Mouse (Mus musculus): ENCODE results near the gene Klf7. TPM values are rescaled to one million over a fixed set of nuclear protein-coding genes. Genes with fewer than 3 reads are reported as not detected.

Klf7 gene
- polyA plus RNA-seq, 1 experiment, result 6.9 TPM

DNA sequence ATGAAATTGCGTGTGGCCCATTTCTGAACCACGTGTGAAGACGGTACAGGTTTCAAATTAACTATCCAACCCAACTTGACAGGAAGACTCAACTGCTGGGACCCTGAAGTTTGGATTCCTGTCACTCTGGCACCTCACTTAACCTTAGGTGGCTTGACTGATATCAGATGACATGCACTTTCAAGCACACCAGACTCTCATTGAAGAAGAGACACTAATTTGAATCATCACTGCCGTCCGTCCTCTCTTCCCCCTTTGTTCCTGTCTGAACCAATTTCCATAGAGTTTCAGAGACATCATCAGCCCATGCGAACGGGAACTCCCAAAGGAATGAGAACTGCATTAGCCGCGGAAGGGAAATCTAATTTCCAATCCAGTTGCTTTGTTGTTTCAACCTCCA lies 30.5 kb downstream of the Klf7 start:
- Histone ChIP-seq H3K36me3 (ENCODE audit: control insufficient read depth, insufficient read depth, low read length) (no peaks in the 10 kb centered on the region), H3K27me3 (replicated peaks; ENCODE audit: control insufficient read depth, insufficient read depth, low read length) (no peaks in the 10 kb centered on the region), H3K27ac (ENCODE audit: insufficient read depth, low read depth, low read length) (no peak overlapping the region; the same call in 1 of the 2 replicates), H3K4me1 (ENCODE audit: control insufficient read depth, insufficient read depth, low read length) (peaks cover 20% of the 10 kb centered on the region; the same call in 1 of the 2 replicates), H3K4me3 (ENCODE audit: insufficient read depth, low read depth, low read length) (no peak overlapping the region)
- WGBS, result 82% methylated on average over 9 of the region's 9 CpGs
- DNase-seq, result no peak
- TF ChIP-seq POLR2A (IDR thresholded peaks at IDR 0.05; ENCODE audit: low read depth, low read length), result no peak
- TF ChIP-seq CTCF (conservative IDR thresholded peaks at IDR 0.05; ENCODE audit: insufficient read depth, insufficient read length, low read depth, low read length), result no peak

DNA sequence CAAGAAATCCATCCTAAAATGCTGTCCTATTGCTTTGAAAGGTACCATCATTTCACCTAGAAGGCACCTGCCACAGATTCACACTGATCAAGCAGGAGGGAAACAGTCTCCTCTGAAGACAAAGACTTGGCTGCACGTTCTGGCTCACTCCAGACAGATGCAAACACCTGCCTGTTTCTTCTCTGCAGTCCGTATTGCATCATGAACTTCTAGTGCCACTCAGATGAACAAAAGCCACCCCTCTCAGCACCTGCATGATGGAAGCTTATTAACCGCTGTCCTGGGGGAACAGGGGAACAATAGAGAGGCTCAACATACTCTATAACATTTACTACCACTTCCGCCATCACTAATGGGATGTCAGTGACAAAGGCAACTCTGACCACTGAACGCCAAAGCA lies 31.5 kb downstream of the Klf7 start:
- no peak overlapping the region for H3K27ac ChIP-seq (ENCODE audit: insufficient read depth, low read depth, low read length)

DNA sequence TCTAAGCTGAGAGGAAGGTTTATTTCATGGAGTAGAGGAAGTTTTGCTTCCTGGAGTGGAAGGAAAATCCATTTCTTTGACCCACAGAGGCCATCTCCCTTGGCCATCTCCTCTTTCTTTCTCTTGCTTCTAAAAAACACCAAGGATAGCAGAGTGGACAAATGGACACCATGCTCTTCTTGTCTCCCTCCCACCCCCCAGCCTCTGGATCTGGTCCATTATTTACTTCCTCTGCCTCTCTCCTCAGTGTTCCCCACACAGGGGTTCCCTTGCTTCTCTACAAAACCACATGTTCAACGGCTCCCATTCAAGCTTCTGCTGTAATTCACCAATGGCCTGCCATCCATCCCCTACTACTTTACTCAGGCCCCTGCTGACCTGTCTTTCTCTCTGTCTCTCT lies 32.4 kb downstream of the Klf7 start:
- Histone ChIP-seq H3K36me3 (ENCODE audit: control insufficient read depth, insufficient read depth, low read length) (no peaks in the 10 kb centered on the region), H3K4me1 (ENCODE audit: control insufficient read depth, insufficient read depth, low read length) (peaks cover 27% of the 10 kb centered on the region; the same call in 1 of the 2 replicates), H3K27me3 (replicated peaks; ENCODE audit: control insufficient read depth, insufficient read depth, low read length) (no peaks in the 10 kb centered on the region), H3K27ac (ENCODE audit: insufficient read depth, low read depth, low read length) (no peak overlapping the region), H3K4me3 (ENCODE audit: insufficient read depth, low read depth, low read length) (no peak overlapping the region)
- DNase-seq, result no peak
- 54% methylated on average over 1 of the region's 1 CpGs for WGBS
- no peak for TF ChIP-seq POLR2A (IDR thresholded peaks at IDR 0.05; ENCODE audit: low read depth, low read length)
- TF ChIP-seq CTCF (conservative IDR thresholded peaks at IDR 0.05; ENCODE audit: insufficient read depth, insufficient read length, low read depth, low read length), result no peak

More for the DNA sequence above, 31.5 kb downstream of the Klf7 start:
- WGBS, result 83% methylated on average over 5 of the region's 5 CpGs
- TF ChIP-seq POLR2A (IDR thresholded peaks at IDR 0.05; ENCODE audit: low read depth, low read length), result no peak
- TF ChIP-seq CTCF (conservative IDR thresholded peaks at IDR 0.05; ENCODE audit: insufficient read depth, insufficient read length, low read depth, low read length), result no peak
- no peak overlapping the region for H3K4me3 ChIP-seq (ENCODE audit: insufficient read depth, low read depth, low read length)
- no peaks in the 10 kb centered on the region for H3K27me3 ChIP-seq (replicated peaks; ENCODE audit: control insufficient read depth, insufficient read depth, low read length)
- DNase-seq, result no peak
- H3K4me1 ChIP-seq (ENCODE audit: control insufficient read depth, insufficient read depth, low read length), result peaks cover 22% of the 10 kb centered on the region; the same call in 1 of the 2 replicates
- H3K36me3 ChIP-seq (ENCODE audit: control insufficient read depth, insufficient read depth, low read length), result no peaks in the 10 kb centered on the region

DNA sequence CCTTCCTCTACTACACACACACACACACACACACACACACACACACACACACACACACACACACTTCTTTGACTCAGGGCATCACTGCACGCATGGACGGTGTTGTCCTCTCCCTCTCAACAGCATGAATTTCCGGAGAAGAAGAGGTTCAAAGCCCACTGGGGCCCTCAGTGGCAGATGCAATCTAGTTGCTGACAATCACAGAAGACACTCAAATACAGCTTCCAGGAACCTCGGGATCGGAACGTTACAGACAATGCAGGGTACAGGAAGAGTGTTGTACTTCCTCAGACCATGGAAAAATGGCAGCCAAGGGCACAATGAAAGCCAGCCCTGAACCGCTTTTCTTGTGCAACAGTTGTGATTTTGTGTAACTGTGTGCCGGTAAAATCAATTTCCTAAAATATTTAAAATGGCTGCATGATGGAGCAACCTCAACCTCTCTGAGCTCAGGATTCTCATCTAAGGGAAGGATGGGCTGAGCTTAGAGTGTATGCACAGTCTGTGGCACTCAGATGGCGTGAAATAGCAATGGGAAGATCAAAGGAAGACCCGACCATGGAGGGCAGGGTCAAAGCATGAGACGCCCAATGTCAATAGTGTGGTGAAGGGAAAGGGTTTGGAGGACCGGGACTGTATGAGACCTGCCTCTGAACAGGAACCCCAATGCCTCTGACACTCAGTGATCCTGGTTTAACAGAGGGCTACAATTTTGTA lies 33.3 kb downstream of the Klf7 start:
- Histone ChIP-seq H3K36me3 (ENCODE audit: control insufficient read depth, insufficient read depth, low read length) (no peaks in the 10 kb centered on the region), H3K4me3 (ENCODE audit: insufficient read depth, low read depth, low read length) (no peak overlapping the region), H3K27ac (ENCODE audit: insufficient read depth, low read depth, low read length) (peak overlapping the region; percentile 83), H3K27me3 (replicated peaks; ENCODE audit: control insufficient read depth, insufficient read depth, low read length) (no peaks in the 10 kb centered on the region), H3K4me1 (ENCODE audit: control insufficient read depth, insufficient read depth, low read length) (peaks cover 30% of the 10 kb centered on the region; the same call in 1 of the 2 replicates)
- 51% methylated on average over 12 of the region's 12 CpGs for WGBS
- peak; percentile 46 for DNase-seq
- TF ChIP-seq CTCF (conservative IDR thresholded peaks at IDR 0.05; ENCODE audit: insufficient read depth, insufficient read length, low read depth, low read length), result no peak
- TF ChIP-seq POLR2A (IDR thresholded peaks at IDR 0.05; ENCODE audit: low read depth, low read length), result no peak

DNA sequence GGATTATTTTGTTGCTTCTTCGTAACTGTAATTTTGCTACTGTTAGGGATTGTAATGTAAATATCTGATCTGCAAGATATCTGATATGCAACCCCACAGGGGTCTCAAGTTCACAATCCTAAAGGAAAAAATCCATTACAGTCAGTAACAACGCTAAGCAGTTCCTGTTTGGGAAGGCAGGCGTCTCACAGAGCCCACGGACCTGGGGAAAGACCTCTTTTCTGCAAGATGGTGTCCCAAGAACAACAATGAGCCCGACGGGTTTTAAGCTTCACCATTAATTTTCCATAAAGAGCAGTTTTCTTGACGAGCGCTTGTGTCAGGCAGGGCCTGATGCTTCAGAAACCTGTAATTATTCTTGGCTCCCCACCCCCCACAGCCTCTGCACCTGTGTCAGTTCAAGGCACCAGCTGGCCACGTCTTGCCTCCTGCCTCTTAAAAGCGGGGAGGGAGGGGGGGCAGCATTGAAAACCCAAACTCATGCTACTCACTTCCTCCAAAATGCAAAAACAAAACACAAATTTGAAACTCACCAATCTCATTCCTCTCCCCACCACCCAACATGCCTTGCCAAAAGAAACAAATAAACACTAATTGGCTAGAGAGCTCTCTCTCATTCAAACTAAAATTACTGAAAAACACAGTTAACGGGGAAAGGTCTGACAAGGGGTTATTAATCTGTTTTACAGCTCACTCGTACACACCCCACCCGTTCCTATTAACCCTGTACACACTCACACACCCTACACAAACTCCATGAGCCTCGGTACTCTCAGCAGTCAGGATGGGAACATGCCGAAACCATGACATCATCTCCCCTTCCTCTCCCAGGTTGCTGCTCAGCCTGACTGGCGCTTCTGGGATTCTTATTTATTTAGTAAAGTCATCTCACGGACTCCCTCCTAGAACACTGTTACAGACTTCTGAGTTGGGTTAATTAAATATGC lies 34.2 kb downstream of the Klf7 start:
- no peak for TF ChIP-seq CTCF (conservative IDR thresholded peaks at IDR 0.05; ENCODE audit: insufficient read depth, insufficient read length, low read depth, low read length)
- no peak for TF ChIP-seq POLR2A (IDR thresholded peaks at IDR 0.05; ENCODE audit: low read depth, low read length)
- no peaks in the 10 kb centered on the region for H3K36me3 ChIP-seq (ENCODE audit: control insufficient read depth, insufficient read depth, low read length)
- peak; percentile 85 for DNase-seq
- peaks cover 30% of the 10 kb centered on the region; the same call in 1 of the 2 replicates for H3K4me1 ChIP-seq (ENCODE audit: control insufficient read depth, insufficient read depth, low read length)
- 46% methylated on average over 17 of the region's 17 CpGs for WGBS
- peak overlapping the region; percentile 83 for H3K27ac ChIP-seq (ENCODE audit: insufficient read depth, low read depth, low read length)
- H3K27me3 ChIP-seq (replicated peaks; ENCODE audit: control insufficient read depth, insufficient read depth, low read length), result no peaks in the 10 kb centered on the region
- peak overlapping the region; percentile 7; the same call in 1 of the 2 replicates for H3K4me3 ChIP-seq (ENCODE audit: insufficient read depth, low read depth, low read length)

DNA sequence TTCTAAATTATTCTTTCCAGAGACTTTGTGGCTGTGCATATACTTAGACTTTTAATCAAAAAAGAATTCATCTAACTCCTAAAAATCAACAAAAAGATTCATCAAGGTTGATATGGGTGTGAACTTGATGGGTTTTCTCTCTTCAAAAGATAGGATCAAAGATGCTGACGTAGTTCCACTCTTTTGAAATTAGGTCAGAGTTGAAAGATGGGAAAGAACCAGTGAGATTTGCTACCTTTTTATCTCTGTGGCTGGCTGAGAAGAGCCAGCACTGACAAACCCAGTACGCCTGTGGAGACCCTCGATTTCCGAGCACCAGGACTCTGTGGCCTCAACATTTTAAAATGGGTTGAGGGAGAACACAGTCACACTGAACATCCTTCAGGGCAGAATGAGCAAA lies 36.2 kb downstream of the Klf7 start:
- Histone ChIP-seq H3K36me3 (ENCODE audit: control insufficient read depth, insufficient read depth, low read length) (no peaks in the 10 kb centered on the region), H3K4me3 (ENCODE audit: insufficient read depth, low read depth, low read length) (no peak overlapping the region), H3K27me3 (replicated peaks; ENCODE audit: control insufficient read depth, insufficient read depth, low read length) (no peaks in the 10 kb centered on the region), H3K4me1 (ENCODE audit: control insufficient read depth, insufficient read depth, low read length) (peaks cover 28% of the 10 kb centered on the region; the same call in 1 of the 2 replicates), H3K27ac (ENCODE audit: insufficient read depth, low read depth, low read length) (no peak overlapping the region)
- no peak for DNase-seq
- TF ChIP-seq POLR2A (IDR thresholded peaks at IDR 0.05; ENCODE audit: low read depth, low read length), result no peak
- no peak for TF ChIP-seq CTCF (conservative IDR thresholded peaks at IDR 0.05; ENCODE audit: insufficient read depth, insufficient read length, low read depth, low read length)
- 83% methylated on average over 4 of the region's 4 CpGs for WGBS

All from kidney, adult 2 months (tissue).